Mouse (Mus musculus) kidney, postnatal 36 days (tissue): ENCODE measurements around the gene Tsx.
"Not testable (repeated sequence)": the region's sequence is repeated elsewhere in the genome, so short reads cannot be mapped to it uniquely, and the experiment has no call there.

Experiments used
- DNase-seq, 2 experiments: peaks; one replicate each; pipeline ENCODE4 v3.0.0; 2021 to 2022; ENCODE audit warnings: mixed read lengths in 2 of 2

Tsx gene

DNA sequence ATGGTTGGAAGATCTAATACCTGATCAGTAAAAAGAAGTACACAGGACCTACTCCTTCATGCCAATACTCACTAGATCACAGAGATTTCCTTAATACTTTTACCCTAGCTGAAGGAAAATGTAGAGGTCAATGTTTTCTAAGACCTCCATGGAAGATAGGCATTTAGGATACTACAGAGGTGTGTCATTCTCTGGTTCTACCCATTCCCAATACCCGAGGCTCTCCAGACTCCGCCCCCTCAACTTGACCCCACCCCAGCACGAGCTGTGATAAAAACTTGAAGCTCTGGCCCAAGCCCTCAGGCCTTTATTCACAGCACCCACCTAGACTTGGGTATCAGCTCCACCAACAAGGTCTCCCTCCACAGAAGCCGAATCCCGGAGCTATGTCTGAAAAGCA lies at the start of gene Tsx:
Tsx (plus strand) TSS at position 301 of the 400 bp plus-strand sequence.
- DNase-seq, result no peak

DNA sequence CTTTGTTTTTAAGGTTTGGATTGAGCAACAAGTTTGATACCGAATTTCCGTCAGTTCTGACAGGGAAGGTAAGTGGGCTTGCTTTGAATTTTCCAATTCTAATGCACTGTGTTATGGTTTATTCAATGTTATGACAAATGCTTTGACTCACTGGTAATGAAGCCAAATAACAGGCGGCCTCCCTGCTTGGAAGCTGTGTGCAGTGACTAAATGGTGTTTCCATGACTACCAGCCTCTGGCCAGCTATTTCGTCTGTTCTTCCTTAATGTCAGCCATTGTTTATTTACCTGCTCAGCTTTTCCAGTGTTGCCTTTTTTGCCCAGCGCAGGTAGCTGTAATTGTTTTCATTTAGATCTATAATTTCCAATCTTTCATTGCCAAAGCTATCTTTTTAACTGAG lies 48.1 kb upstream of the Tsx start:
- no peak for DNase-seq

GRCm38 (mm10) chrX:103368650-103369049 lies 45.6 kb upstream of the Tsx start:
- no peak for DNase-seq

GRCm38 (mm10) chrX:103371221-103371620 lies 43.0 kb upstream of the Tsx start:
- peak; percentile 29 to 48 for DNase-seq

GRCm38 (mm10) chrX:103371627-103372026 lies 42.6 kb upstream of the Tsx start:
- DNase-seq, result peak; percentile 5 to 15

- DNase-seq, result peak in 1 of 2 experiments; percentile 34
Measured at GRCm38 (mm10) chrX:103374250-103374649, 40.0 kb upstream of the Tsx start.

DNA sequence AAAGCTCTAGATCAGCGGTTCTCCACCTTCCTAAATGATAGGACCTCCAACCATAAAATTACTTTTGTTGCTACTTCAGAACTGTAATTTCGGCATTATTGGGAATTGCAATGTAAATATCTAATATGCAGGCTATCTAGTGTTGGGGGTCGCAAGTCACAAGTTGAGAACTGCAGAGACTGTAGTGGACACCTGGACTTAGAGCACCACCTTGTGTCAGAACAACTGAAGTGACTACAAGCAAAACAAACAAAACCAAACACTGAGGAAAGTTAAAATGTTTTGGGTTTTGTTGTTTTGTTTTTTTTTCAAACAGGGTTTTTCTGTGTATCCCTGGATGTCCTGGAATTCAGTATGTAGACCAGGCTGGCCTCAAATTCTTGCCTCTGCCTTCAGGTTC lies 29.7 kb upstream of the Tsx start:
- DNase-seq, result no peak

DNA sequence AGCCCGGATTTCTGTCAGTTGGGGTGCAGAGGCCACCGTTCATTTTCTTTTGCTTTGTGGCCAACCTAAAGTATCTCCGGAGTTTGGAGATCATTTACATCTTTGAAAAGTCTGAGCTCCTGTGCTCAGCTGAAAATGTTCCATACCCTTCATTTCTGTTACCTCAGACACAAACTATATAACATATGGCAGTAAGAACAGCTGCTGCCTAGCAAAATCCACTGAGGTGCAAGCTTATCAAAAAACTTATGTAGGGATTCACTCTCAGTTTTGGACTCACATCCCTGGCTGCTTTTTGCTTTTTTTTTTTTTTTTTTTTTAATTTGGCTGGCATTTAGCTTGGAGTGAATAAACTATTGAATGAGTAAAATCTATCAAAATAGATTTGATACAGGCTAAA lies 26.1 kb upstream of the Tsx start:
- DNase-seq, result no peak

DNA sequence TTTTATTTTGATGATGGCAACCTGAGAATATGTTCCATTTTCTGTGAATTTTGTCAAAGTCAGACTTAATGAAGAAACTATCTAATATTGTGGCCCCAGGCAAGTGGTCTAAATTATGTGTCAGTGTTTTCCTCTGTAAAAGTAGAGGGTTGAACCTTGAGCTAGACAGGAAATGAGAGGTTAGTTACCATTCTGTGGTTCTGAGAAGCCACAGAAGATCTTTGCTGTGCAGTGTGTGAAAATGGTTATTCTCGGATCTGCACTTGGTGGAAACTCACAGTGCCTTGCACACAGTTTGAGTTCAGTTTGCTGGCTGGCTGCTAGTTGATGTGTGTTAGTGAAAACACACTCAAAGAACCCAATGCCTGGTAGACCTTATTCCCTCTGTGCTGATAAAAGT lies 20.4 kb upstream of the Tsx start:
- DNase-seq, result no peak

- DNase-seq, result no peak
Measured at GRCm38 (mm10) chrX:103405021-103405420, 9.2 kb upstream of the Tsx start.

GRCm38 (mm10) chrX:103421710-103422109 lies 7.4 kb downstream of the Tsx start, which contains the start of gene Gm26992:
TSS of gene Gm26992 (plus strand) at chrX:103422010.
- no peak for DNase-seq

DNA sequence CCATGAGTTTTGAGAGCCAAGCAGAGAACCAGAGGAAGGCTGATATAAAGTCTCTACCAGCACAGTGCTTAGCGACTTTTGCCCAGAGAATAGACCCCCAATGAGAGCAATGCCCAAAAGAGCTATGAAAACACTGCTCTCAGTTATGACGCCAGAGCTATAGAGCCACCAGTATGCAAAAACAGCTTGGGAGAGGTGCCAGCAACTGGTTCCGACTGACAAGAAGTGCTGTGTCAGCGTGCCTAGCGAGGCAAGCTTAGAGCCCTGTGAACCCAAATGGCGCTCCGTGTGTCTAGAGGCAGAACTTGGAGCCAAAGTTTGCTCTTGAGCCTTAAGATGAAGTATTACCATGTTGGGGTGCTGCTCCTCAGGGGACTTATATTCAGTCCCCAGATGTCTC lies 13.4 kb downstream of the Tsx start:
- peak; percentile 5 to 12 for DNase-seq

GRCm38 (mm10) chrX:103432293-103432692 lies 18.0 kb downstream of the Tsx start:
- no peak for DNase-seq

GRCm38 (mm10) chrX:103438023-103438422 lies 23.8 kb downstream of the Tsx start:
- DNase-seq, result no peak

- DNase-seq, result peak; percentile 13 to 56
Measured at GRCm38 (mm10) chrX:103440803-103441202, 26.5 kb downstream of the Tsx start.

GRCm38 (mm10) chrX:103443755-103444154 lies 29.5 kb downstream of the Tsx start:
- peak; percentile 7 to 46 for DNase-seq

DNA sequence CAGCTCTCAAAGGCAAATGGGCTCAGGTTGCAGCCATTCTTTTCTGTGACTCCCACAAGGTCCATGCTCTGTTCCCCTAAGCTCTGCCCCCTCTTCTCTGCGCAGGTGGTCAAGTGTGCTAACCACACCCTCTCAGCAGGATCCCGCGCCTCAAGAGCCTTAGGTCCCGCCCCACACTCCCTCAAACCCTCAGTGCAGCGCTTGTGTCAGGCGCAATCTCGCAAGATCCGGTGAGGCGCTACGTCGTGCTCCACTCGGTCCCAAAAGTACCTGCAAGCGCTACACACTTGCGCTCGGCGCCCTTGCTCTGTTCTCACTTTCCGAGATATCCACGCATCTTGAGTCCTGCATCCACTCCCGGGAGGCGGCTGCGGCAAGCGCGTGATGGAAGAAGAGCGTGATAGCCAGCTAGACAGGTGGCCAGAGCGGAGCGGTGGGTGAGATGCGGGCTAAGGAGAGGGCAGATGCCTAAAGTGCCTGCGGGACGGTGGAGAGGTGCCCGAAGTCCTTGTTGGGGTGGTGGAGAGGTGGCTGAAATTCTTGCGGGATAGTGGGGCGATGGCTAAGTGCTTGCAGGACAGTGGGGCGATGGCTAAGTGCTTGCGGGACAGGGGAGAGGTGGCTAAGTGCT lies 33.4 kb downstream of the Tsx start:
- DNase-seq, result peak; percentile 25 to 48

- DNase-seq, result not testable (repeated sequence)
Measured at GRCm38 (mm10) chrX:103448429-103448828, 34.2 kb downstream of the Tsx start.

DNA sequence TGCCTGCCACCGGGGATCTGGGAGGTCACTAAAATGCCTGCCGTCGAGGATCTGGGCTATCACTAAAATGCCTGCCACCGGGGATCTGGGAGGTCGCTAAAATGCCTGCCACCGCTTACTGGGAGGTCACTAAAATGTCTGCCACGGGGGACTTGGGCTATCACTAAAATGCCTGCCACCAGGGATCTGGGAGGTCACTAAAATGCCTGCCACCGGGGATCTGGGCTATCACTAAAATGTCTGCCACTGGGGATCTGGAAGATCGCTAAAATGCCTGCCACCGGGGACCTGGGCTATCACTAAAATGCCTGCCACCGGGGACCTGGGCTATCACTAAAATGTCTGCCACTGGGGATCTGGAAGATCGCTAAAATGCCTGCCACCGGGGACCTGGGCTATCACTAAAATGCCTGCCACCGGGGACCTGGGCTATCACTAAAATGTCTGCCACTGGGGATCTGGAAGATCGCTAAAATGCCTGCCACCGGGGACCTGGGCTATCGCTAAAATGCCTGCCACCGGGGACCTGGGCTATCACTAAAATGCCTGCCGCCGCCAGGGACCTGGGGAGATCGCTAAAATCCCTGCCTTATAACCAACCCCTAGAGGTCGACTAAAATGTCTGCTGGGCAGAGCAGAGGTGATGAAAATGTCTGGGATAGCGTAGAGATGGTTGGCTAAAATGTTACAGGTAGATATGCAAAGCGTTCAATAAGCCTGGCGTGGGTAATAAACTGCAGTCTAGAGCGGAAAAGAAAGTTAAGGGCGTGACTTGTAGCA lies 34.9 kb downstream of the Tsx start:
- DNase-seq, result not testable (repeated sequence)

GRCm38 (mm10) chrX:103452815-103453214 lies 38.5 kb downstream of the Tsx start:
- DNase-seq, result no peak

GRCm38 (mm10) chrX:103460056-103460455 lies 45.8 kb downstream of the Tsx start:
- DNase-seq, result peak in 1 of 2 experiments; percentile 11

DNA sequence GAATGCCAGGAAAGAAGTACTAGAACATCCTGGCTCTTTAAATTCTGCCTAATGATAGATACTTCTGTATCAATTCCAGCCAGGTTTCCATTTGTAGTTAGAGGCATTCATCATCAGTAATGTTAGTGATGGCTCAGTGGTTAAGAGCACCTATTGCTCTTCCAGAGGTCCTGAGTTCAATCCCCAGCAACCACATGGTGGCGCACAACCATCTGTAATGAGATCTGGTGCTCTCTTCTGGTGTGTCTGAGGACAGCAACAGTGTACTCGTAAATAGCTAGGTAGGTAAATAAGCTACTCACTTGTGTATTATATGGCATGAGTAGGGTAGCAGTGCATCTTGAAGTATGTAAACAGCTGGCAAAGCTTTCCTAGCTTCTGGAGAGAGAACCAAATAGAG lies 54.7 kb downstream of the Tsx start:
- DNase-seq, result no peak

GRCm38 (mm10) chrX:103472346-103472745 lies 58.1 kb downstream of the Tsx start:
- no peak for DNase-seq
